Comparison of ENCODE assay signal across 10 mouse cellular contexts in the genomic region with DNA sequence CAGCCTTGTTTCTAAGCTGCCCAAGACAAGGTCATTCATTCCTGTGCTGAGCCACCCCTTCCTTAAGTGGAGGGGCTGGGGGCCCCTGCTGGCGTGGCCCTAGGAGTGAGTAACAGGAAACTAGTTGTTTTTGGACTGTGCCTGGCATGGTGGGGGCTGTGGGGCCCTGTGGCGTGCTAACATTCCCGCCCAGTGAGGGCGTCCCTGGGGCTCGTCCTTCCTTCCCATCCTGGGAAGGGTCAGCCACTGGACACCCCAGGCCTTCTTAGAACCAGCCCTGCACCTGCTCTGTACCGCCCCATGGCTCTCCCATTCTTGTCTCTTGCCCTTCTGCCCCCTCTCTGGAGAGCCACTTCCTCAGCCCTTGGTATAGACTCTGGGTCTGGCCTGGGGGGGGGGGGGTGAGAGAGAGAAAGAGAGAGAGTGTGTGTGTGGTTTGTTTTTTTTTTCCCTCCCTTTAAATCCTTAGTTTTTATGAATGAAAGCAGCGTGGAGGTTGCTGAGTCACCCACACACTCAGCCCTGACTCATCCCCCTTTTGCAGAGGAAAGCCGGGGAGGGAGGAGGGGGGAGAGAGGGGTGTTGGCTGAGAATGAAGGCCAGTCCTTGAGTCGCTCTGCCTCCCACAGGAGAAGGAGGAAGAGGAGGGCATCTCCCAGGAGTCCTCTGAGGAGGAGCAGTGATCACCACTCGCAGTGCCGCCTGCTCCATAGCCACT. TPM values are rescaled to one million over a fixed set of nuclear protein-coding genes. Genes with fewer than 3 reads are reported as not detected.
DNase-seq lines count a peak whose midpoint lies in the region; ATAC-seq and TF ChIP-seq lines count a peak whose summit lies in the region.
"Had no signal": no experiment of that assay in that cellular context is flagged by ENCODE, and none has a peak within 500 bp of the region (broad histone marks: within the 10 kb centered on the region; RNA-seq: fewer than 3 reads in every experiment).

No protein-coding gene starts in this region.

- WGBS in embryonic facial prominence, embryonic 12.5 days: 62% methylated on average over 9 of the region's 11 CpGs
- 33% methylated on average over 9 of the region's 11 CpGs for WGBS in stomach, postnatal 0 days
- 55% methylated on average over 10 of the region's 11 CpGs for WGBS in forebrain, embryonic 12.5 days

- DNase-seq in heart, adult 18-20 months: peak; percentile 50 to 53
- DNase-seq in heart, adult 9 months (ENCODE audit: low spot score in 2 of 2): no peak
- peak; percentile 76 to 77 for DNase-seq in right cerebral cortex, adult 2 months (ENCODE audit: low spot score in 2 of 2)
- DNase-seq in right cerebral cortex, postnatal 14 days: no peak
- DNase-seq in stomach, postnatal 0 days (ENCODE audit: low spot score): peak; percentile 80
- DNase-seq in layer of hippocampus, adult 11-12 months (ENCODE audit: low spot score): no peak
- DNase-seq: kidney, postnatal 25 days had no signal

- H3K4me3 ChIP-seq in embryonic facial prominence, embryonic 12.5 days: no peak overlapping the region
- no peak overlapping the region for H3K4me3 ChIP-seq in stomach, postnatal 0 days (ENCODE audit: low read depth, low read length)
- no peak overlapping the region for H3K4me3 ChIP-seq in forebrain, embryonic 12.5 days (replicated peaks)
- H3K4me3 ChIP-seq: embryonic facial prominence, embryonic 15.5 days had no signal

- no peak for ATAC-seq in embryonic facial prominence, embryonic 12.5 days (ENCODE audit: insufficient number of reproducible peaks, insufficient read depth, low FRiP score, low TSS enrichment)
- ATAC-seq in stomach, postnatal 0 days (ENCODE audit: low FRiP score, low TSS enrichment): peak; percentile 32; the same call in 1 of the 2 replicates
- no peak for ATAC-seq in forebrain, embryonic 12.5 days (ENCODE audit: low FRiP score)

- H3K27me3 ChIP-seq in embryonic facial prominence, embryonic 12.5 days: no peaks in the 10 kb centered on the region
- H3K27me3 ChIP-seq in stomach, postnatal 0 days (ENCODE audit: control insufficient read depth, insufficient read depth, low read length): no peaks in the 10 kb centered on the region
- H3K27me3 ChIP-seq in forebrain, embryonic 12.5 days: peaks cover 3% of the 10 kb centered on the region; the same call in 1 of the 2 replicates
- H3K27me3 ChIP-seq: embryonic facial prominence, embryonic 15.5 days had no signal

- H3K36me3 ChIP-seq in embryonic facial prominence, embryonic 12.5 days: peaks cover 12% of the 10 kb centered on the region; the same call in 1 of the 2 replicates
- H3K36me3 ChIP-seq in stomach, postnatal 0 days (ENCODE audit: control insufficient read depth, insufficient read depth, low read length): no peaks in the 10 kb centered on the region
- H3K36me3 ChIP-seq in forebrain, embryonic 12.5 days (replicated peaks): peaks cover 14% of the 10 kb centered on the region

- H3K4me1 ChIP-seq in embryonic facial prominence, embryonic 12.5 days: peaks cover 45% of the 10 kb centered on the region
- H3K4me1 ChIP-seq in stomach, postnatal 0 days (replicated peaks; ENCODE audit: control insufficient read depth, insufficient read depth): 0 out of 2 replicates have a peak, but pooled peaks cover 3% of the 10 kb centered on the region
- H3K4me1 ChIP-seq in forebrain, embryonic 12.5 days: peaks cover 66% of the 10 kb centered on the region

- H3K27ac ChIP-seq in embryonic facial prominence, embryonic 12.5 days: peak overlapping the region; percentile 46; the same call in 1 of the 2 replicates
- no peak overlapping the region for H3K27ac ChIP-seq in stomach, postnatal 0 days (replicated peaks)
- no peak overlapping the region for H3K27ac ChIP-seq in forebrain, embryonic 12.5 days
- H3K27ac ChIP-seq: embryonic facial prominence, embryonic 15.5 days had no signal

- TF ChIP-seq EP300 in stomach, postnatal 0 days (optimal IDR thresholded peaks at IDR 0.05): no peak

- no peak overlapping the region for H3K4me2 ChIP-seq in embryonic facial prominence, embryonic 12.5 days (replicated peaks)
- no peak overlapping the region for H3K4me2 ChIP-seq in stomach, postnatal 0 days (replicated peaks; ENCODE audit: low read depth)
- H3K4me2 ChIP-seq in forebrain, embryonic 12.5 days: no peak overlapping the region
- H3K4me2 ChIP-seq: embryonic facial prominence, embryonic 15.5 days had no signal

- H3K9ac ChIP-seq in embryonic facial prominence, embryonic 12.5 days: no peak overlapping the region
- no peak overlapping the region for H3K9ac ChIP-seq in stomach, postnatal 0 days (ENCODE audit: low read length)
- no peak overlapping the region for H3K9ac ChIP-seq in forebrain, embryonic 12.5 days
- H3K9ac ChIP-seq: embryonic facial prominence, embryonic 15.5 days had no signal

- no peaks in the 10 kb centered on the region for H3K9me3 ChIP-seq in embryonic facial prominence, embryonic 12.5 days
- H3K9me3 ChIP-seq in stomach, postnatal 0 days (ENCODE audit: control insufficient read depth, low read length): no peaks in the 10 kb centered on the region
- H3K9me3 ChIP-seq in forebrain, embryonic 12.5 days: no peaks in the 10 kb centered on the region
- H3K9me3 ChIP-seq: embryonic facial prominence, embryonic 15.5 days had no signal

- no peak for TF ChIP-seq CTCF in stomach, postnatal 0 days (IDR thresholded peaks at IDR 0.05; ENCODE audit: low read depth)

RNA-seq across cellular contexts. Expression of a gene that starts 3.6 kb away (rescaled TPM):
- 10 to 100 TPM in 1 of 2 experiments, 1 to 10 TPM in 1; 9.3 to 10.6 TPM for total RNA-seq in heart, adult 18-20 months (2021)
- 18.2 and 20.3 TPM in 2 replicates for polyA plus RNA-seq in embryonic facial prominence, embryonic 12.5 days (2016; fragmentation: Nextera tagmentation; extraction: Ambion mirVana)
- 37.1 and 37.7 TPM in 2 replicates for polyA plus RNA-seq in stomach, postnatal 0 days (2015; fragmentation: Nextera tagmentation; extraction: Ambion mirVana)
- polyA plus RNA-seq in forebrain, embryonic 12.5 days (2016; fragmentation: Nextera tagmentation; extraction: Ambion mirVana): 14.0 and 16.6 TPM in 2 replicates

RNA-seq across cellular contexts. Expression of a gene that starts 5.7 kb away (rescaled TPM):
- total RNA-seq in heart, adult 18-20 months (2021): 10 to 100 TPM; 47.3 to 52.7 TPM
- 236 and 247 TPM in 2 replicates for polyA plus RNA-seq in embryonic facial prominence, embryonic 12.5 days (2016; fragmentation: Nextera tagmentation; extraction: Ambion mirVana)
- polyA plus RNA-seq in stomach, postnatal 0 days (2015; fragmentation: Nextera tagmentation; extraction: Ambion mirVana): 71.1 and 78.4 TPM in 2 replicates
- polyA plus RNA-seq in forebrain, embryonic 12.5 days (2016; fragmentation: Nextera tagmentation; extraction: Ambion mirVana): 214 and 228 TPM in 2 replicates

RNA-seq across cellular contexts. Expression of a gene that starts 40.8 kb away (rescaled TPM):
- under 1 TPM; 0.15 to 0.18 TPM for total RNA-seq in heart, adult 18-20 months (2021)
- polyA plus RNA-seq in embryonic facial prominence, embryonic 12.5 days (2016; fragmentation: Nextera tagmentation; extraction: Ambion mirVana): 0.68 and 0.73 TPM in 2 replicates
- polyA plus RNA-seq in stomach, postnatal 0 days (2015; fragmentation: Nextera tagmentation; extraction: Ambion mirVana): 0.16 TPM in 2 replicates
- polyA plus RNA-seq in forebrain, embryonic 12.5 days (2016; fragmentation: Nextera tagmentation; extraction: Ambion mirVana): 2.4 TPM in 2 replicates

Comparison
In these comparisons a context has a peak if more than half of its experiments do, and no peak if none do; other contexts are left out.
1. DNase-seq: peak in heart, adult 18-20 months (2 of 2), right cerebral cortex, adult 2 months (2 of 2) and stomach, postnatal 0 days (single experiment); none in heart, adult 9 months (0 of 2), right cerebral cortex, postnatal 14 days (single experiment) and layer of hippocampus, adult 11-12 months (single experiment).